Mouse (Mus musculus) midbrain, postnatal 0 days (tissue): ENCODE data around the gene Vasn. TPM values are rescaled to one million over a fixed set of nuclear protein-coding genes. Genes with fewer than 3 reads are reported as not detected.

Source experiments
- ATAC-seq: fragments of 200-750 bp; cut with Nextera tagmentation; 2 replicates; pipeline ENCODE4 v1.8.0; 2017; ENCODE audit warnings: moderate number of reproducible peaks, mild to moderate bottlenecking, moderate TSS enrichment, moderate library complexity; ENCODE audit not compliant: low FRiP score
- DNase-seq: peaks from one replicate; pipeline ENCODE4 v3.0.0-alpha.2; 2015; ENCODE audit warnings: low spot score
- H3K27ac ChIP-seq: fragments of 300-500 bp; sonication (generic); 2 replicates; pipeline ENCODE4 v1.5.1; 2014; ENCODE audit warnings: low read depth, mild to moderate bottlenecking, low read length, mixed read lengths
- H3K27me3 ChIP-seq: fragments of 300-500 bp; sonication (generic); 2 replicates; pipeline ENCODE4 v1.6.1; 2014; ENCODE audit warnings: low read length, control low read depth, mixed read lengths; ENCODE audit not compliant: insufficient read depth
- H3K36me3 ChIP-seq: fragments of 300-500 bp; sonication (generic); 2 replicates; pipeline ENCODE4 v1.6.1; 2014; ENCODE audit warnings: low read length, control low read depth, mixed read lengths; ENCODE audit not compliant: insufficient read depth
- H3K4me1 ChIP-seq: fragments of 300-500 bp; sonication (generic); 2 replicates; pipeline ENCODE4 v1.6.1; 2014; ENCODE audit warnings: mild to moderate bottlenecking, control low read depth, antibody characterized with exemption, low read length, mixed read lengths; ENCODE audit not compliant: insufficient read depth
- H3K4me2 ChIP-seq: fragments of 300-500 bp; sonication (generic); 2 replicates; pipeline ENCODE4 v1.6.1; 2014; ENCODE audit warnings: low read depth, mild to moderate bottlenecking, low read length, mixed read lengths; ENCODE audit not compliant: poor library complexity, severe bottlenecking
- H3K4me3 ChIP-seq: fragments of 300-500 bp; sonication (generic); 2 replicates; pipeline ENCODE4 v1.5.1; 2014; ENCODE audit warnings: low read depth, mild to moderate bottlenecking, low read length, moderate library complexity
- H3K9ac ChIP-seq: fragments of 300-500 bp; sonication (generic); replicated peaks from 2 replicates; pipeline ENCODE4 v1.6.1; 2014; ENCODE audit warnings: mild to moderate bottlenecking, low read length, moderate library complexity, mixed read lengths; ENCODE audit not compliant: poor library complexity, severe bottlenecking
- H3K9me3 ChIP-seq: fragments of 300-500 bp; sonication (generic); 2 replicates; pipeline ENCODE4 v1.6.1; 2016; ENCODE audit warnings: low read length, control low read depth
- CTCF ChIP-seq: IDR thresholded peaks from 2 replicates; pipeline ENCODE4 v1.5.1; 2016; ENCODE audit warnings: antibody characterized with exemption, mild to moderate bottlenecking
- WGBS: fragments of 180-500 bp; shearing (Covaris S2); extraction: QIAGEN DNeasy Blood & Tissue Kit; methylation state at CpG from one replicate; pipeline ENCODE4 v1.1.7; 2014; 5-methylcytosine and 5-hydroxymethylcytosine counted together
- polyA plus RNA-seq: library from polyadenylated mRNA; unstranded; fragments of >200 nt; fragmentation: Nextera tagmentation; extraction: Ambion mirVana; gene quantifications from 2 replicates; pipeline ENCODE4 v1.2.1, GENCODE M21; 2015
- total RNA-seq: library from RNA; depleted of rRNA; stranded (reverse); fragments of >200 nt; gene quantifications from 2 replicates; pipeline ENCODE4 v1.2.3, GENCODE M21; 2014

Gene Vasn
- total and polyA plus RNA-seq, 2 experiments from 2014 or later, result 4.7 to 14.2 TPM

- no peak for TF ChIP-seq CTCF
- WGBS, result 82% methylated on average over 28 of the region's 28 CpGs
- Histone ChIP-seq H3K27ac (no peak overlapping the region), H3K4me1 (0 out of 2 replicates have a peak, but pooled peaks cover 2% of the 10 kb centered on the region), H3K9ac (no peak overlapping the region), H3K27me3 (no peaks in the 10 kb centered on the region), H3K36me3 (peaks cover 32% of the 10 kb centered on the region), H3K9me3 (no peaks in the 10 kb centered on the region), H3K4me2 (no peak overlapping the region), H3K4me3 (no peak overlapping the region)
- DNase-seq (peak; percentile 35), ATAC-seq (no peak)
Measured at GRCm38 (mm10) chr16:4648416-4649023, 8.8 kb downstream of the Vasn start.

GRCm38 (mm10) chr16:4649211-4649610 lies 9.5 kb downstream of the Vasn start:
- no peaks in the 10 kb centered on the region for H3K27me3 ChIP-seq
- H3K4me2 ChIP-seq, result no peak overlapping the region
- DNase-seq, result no peak
- no peak overlapping the region for H3K27ac ChIP-seq
- no peak overlapping the region for H3K9ac ChIP-seq
- 0 out of 2 replicates have a peak, but pooled peaks cover 2% of the 10 kb centered on the region for H3K4me1 ChIP-seq
- no peak overlapping the region for H3K4me3 ChIP-seq
- no peak for TF ChIP-seq CTCF
- no peak for ATAC-seq
- 85% methylated on average over 5 of the region's 5 CpGs for WGBS
- H3K36me3 ChIP-seq, result peaks cover 32% of the 10 kb centered on the region
- no peaks in the 10 kb centered on the region for H3K9me3 ChIP-seq

DNA sequence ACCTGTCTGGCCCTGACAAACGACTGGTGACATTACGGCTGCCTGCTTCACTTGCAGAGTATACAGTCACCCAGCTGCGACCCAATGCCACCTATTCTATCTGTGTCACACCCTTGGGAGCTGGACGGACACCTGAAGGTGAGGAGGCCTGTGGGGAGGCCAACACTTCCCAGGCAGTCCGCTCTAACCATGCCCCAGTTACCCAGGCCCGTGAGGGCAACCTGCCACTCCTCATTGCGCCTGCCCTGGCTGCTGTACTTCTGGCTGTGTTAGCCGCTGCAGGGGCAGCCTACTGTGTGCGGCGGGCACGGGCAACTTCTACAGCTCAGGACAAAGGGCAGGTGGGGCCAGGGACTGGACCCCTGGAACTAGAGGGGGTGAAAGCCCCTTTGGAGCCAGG lies 10.0 kb downstream of the Vasn start:
- H3K27me3 ChIP-seq, result no peaks in the 10 kb centered on the region
- DNase-seq, result no peak
- H3K9me3 ChIP-seq, result no peaks in the 10 kb centered on the region
- H3K36me3 ChIP-seq, result peaks cover 34% of the 10 kb centered on the region
- H3K4me1 ChIP-seq, result 0 out of 2 replicates have a peak, but pooled peaks cover 2% of the 10 kb centered on the region
- no peak overlapping the region for H3K27ac ChIP-seq
- H3K9ac ChIP-seq, result no peak overlapping the region
- 88% methylated on average over 11 of the region's 11 CpGs for WGBS
- ATAC-seq, result no peak
- no peak overlapping the region for H3K4me2 ChIP-seq
- H3K4me3 ChIP-seq, result no peak overlapping the region
- TF ChIP-seq CTCF, result no peak

- H3K36me3 ChIP-seq, result peaks cover 38% of the 10 kb centered on the region
Measured at GRCm38 (mm10) chr16:4650161-4650560, 10.4 kb downstream of the Vasn start.

DNA sequence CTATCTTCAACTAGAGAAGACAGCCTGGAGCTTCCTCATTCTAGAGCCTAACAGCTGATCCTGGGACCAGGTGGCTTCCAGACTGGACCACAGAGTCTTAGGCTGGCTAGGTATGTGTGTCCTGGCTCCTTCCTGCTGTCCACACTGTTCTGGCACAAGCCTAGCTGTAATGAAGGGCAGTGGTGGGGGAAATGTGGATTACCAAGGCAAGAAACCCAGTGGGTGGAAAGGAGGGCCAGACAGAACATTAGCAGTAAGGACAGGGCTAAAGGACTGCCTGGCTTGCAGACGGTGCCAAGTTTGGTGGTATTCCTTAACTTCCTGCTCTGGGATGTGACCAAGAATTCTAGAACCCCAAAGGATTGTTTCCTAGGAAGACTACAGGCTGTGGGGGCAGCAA lies 11.3 kb downstream of the Vasn start:
- DNase-seq (no peak), ATAC-seq (no peak)
- 93% methylated on average over 1 of the region's 1 CpGs for WGBS
- Histone ChIP-seq H3K4me3 (no peak overlapping the region), H3K9me3 (no peaks in the 10 kb centered on the region), H3K36me3 (peaks cover 41% of the 10 kb centered on the region), H3K27me3 (no peaks in the 10 kb centered on the region), H3K27ac (no peak overlapping the region), H3K4me2 (no peak overlapping the region), H3K4me1 (0 out of 2 replicates have a peak, but pooled peaks cover 2% of the 10 kb centered on the region), H3K9ac (no peak overlapping the region)
- TF ChIP-seq CTCF, result no peak

More at GRCm38 (mm10) chr16:4650161-4650560, 10.4 kb downstream of the Vasn start:
- no peak overlapping the region for H3K4me2 ChIP-seq
- 0 out of 2 replicates have a peak, but pooled peaks cover 2% of the 10 kb centered on the region for H3K4me1 ChIP-seq
- H3K9ac ChIP-seq, result no peak overlapping the region
- H3K27ac ChIP-seq, result no peak overlapping the region
- ATAC-seq (no peak), DNase-seq (no peak)
- H3K27me3 ChIP-seq, result no peaks in the 10 kb centered on the region
- 95% methylated on average over 3 of the region's 3 CpGs for WGBS
- no peaks in the 10 kb centered on the region for H3K9me3 ChIP-seq
- no peak for TF ChIP-seq CTCF
- H3K4me3 ChIP-seq, result no peak overlapping the region

DNA sequence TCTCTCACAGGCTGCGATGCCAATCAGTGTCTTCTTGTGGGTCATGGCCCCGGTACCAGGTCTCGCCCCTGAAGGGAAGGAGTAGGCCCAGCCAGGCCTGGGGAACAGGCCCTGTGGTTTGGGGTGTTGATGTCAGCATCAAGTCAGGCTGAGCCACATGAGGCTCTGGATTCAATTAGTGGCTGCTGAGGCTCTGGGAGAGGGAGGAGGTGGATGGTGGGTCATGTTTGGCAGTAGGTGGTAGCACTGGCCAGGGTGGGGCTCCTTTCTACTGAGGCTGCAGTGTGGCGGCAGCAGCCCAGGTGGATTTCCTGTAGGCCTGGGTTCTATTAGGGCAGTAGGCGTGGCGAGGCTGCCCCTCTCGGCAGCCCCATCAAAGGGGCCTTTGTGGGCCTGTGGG lies 11.9 kb downstream of the Vasn start:
- no peak overlapping the region for H3K27ac ChIP-seq
- peaks cover 41% of the 10 kb centered on the region for H3K36me3 ChIP-seq
- DNase-seq, result no peak
- 0 out of 2 replicates have a peak, but pooled peaks cover 2% of the 10 kb centered on the region for H3K4me1 ChIP-seq
- H3K27me3 ChIP-seq, result no peaks in the 10 kb centered on the region
- no peak for ATAC-seq
- H3K9ac ChIP-seq, result no peak overlapping the region
- no peaks in the 10 kb centered on the region for H3K9me3 ChIP-seq
- H3K4me2 ChIP-seq, result no peak overlapping the region
- no peak for TF ChIP-seq CTCF
- no peak overlapping the region for H3K4me3 ChIP-seq
- 79% methylated on average over 7 of the region's 7 CpGs for WGBS
